Mouse (Mus musculus) ovary, adult 18-20 months (tissue): ENCODE results near the gene Tnn.
A peak's percentile ranks its signal among the peaks of the same experiment; 100 is the strongest.

Source experiments
- DNase-seq: peaks from one replicate; pipeline ENCODE4 v3.0.0; 2022; ENCODE audit warnings: low spot score, mixed read lengths

Gene Tnn

DNA sequence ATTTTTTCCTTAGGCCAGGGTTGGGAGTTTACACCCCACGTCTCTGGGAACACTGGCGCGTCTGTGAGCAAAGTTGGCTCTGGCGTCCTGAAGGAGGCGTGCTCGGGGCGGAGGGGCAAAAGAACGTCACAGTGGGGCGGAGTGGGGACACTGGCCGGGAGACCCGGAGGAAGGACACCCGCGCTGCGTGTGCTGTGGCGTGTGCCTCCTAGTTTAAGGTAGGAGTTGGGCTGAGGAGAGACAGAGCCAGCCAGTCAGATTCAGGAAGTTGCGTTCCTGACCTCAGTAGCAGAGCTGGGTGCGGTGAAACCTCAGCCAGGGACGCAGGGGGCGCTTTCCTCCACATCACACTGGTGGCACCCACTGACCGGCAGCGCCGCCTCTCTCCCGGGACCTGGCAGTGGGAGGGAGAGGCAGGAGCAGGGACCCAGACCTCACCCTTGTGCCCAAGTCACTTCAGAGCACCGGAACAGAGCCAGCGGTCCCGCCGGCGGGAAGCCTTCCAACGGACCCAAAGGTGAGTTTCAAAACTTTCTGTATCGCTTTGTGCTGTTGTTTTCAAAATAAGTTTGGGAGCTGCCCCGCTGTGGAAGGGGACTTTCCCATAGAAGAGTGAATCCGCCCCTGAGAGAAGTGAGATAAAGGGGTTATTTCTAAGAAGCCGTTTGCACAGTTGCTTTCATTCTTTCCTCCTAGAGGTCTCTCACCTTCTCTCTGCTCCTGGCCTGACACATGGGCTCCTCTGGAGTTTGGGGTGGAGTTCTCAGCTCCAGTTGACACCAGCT is 109.0 kb downstream of the Tnn start, which contains the start of gene 4930523C07Rik:
Gene 4930523C07Rik, plus strand, starts transcription at position 146 of the 785 bp plus-strand sequence.
- DNase-seq = peak; percentile 52

DNA sequence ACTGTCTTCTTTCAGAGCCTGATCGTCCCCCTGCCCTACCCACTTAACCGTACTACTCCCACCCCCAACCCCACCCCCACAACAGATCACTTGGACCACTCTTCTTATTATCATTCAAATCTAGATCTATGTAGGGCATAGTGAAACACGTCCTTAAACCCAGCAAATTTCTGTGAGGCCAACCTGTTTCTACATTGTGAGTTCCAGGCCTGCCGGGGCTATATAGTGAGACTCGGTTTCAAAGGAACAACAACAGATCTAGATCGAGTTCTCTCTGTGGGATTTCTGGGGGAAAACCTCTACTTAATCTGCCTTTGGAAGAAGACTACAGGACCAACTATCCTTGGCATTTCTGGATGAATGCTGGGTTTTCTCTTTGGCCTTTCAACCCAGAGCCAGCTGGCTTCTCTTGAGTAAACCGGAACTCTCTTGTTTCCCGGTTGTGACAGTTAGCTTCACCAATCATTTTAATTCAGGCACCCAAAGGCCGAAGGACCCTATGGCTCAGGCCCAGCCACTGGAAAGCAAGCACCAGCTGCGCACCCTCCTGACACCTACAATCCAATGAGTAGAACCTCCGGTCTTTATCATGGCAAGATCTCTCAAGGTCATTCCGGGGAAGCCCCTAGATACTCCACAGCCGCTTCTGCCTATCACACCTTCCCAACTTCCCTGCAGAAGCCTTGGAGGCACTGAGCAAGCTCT is 110.0 kb downstream of the Tnn start:
- DNase-seq = no peak

DNA sequence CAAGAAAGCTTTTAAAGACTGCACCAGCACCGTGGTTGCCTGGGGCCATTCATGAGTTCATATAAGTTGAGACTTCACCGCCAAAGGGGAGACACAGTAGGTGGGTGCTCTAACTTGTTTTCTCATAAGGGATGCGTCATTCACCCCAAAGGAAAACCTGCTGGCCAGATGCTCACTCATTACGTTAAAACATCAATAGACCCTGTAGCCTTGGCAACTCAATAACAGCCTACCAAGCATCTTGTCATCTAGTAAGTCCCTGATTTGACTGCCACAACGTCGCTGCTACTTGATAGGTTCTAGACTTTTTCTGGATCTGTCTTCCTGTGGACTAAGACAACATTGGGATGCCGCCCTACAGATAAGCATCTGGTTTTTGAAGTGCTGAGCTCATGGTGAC is 111.0 kb downstream of the Tnn start:
- DNase-seq = no peak

DNA sequence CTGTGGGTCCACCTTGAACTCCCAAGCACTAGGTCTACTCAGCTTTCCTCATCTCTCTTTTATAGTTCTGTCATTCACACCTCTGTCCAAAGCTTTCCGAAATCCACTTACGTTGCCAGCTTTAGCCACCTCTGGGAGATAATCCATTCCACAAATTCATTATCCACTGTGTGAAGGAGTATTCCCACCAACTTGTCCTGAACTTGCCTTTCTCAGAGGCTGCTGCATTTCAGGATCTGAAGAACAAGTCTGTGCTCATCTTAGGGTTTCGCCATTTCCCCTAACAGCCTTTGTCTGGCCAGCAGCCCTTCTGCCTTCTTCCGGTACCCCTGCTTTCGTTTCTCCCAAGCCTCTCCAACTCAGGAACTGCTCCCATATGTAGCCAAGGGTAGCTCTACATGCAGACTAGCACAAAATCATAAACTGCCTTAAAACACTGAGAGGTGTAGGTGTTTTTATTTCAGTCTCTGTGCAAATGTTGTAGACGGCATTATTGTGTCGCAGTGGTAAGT is 112.1 kb downstream of the Tnn start:
- DNase-seq = no peak

DNA sequence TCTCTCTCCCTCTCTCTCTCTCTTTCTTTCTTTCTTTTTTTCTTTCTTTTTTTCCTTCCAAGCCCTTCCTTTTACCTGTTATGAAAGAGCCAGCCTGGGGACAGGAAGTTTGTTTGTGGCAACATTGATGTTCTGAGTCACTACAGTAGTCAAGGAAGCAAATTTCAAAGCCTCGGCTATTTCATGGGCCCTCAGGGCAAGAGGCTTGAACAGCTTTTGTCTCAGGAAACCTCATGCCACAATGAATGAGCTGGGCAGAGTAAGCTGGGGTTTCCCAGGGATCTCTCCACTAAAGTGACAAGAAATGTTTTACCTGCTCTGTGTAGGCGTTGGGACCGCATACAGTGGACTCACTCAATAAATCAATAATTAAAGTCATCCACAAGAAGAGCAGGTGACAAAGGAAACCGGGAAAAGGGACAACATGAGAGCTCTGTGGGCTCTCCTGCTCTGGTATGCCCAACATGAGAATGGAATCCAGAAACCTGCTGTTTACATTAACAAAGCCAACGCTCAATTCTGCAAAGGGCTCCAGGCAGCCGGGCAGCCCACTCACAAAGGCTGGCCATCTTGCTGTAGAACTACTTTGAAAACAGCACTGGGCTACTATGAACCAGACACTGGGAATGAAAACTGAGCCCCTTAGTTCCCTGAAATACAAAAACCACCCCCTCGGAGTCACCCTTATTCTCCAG is 113.3 kb downstream of the Tnn start:
- DNase-seq = no peak

DNA sequence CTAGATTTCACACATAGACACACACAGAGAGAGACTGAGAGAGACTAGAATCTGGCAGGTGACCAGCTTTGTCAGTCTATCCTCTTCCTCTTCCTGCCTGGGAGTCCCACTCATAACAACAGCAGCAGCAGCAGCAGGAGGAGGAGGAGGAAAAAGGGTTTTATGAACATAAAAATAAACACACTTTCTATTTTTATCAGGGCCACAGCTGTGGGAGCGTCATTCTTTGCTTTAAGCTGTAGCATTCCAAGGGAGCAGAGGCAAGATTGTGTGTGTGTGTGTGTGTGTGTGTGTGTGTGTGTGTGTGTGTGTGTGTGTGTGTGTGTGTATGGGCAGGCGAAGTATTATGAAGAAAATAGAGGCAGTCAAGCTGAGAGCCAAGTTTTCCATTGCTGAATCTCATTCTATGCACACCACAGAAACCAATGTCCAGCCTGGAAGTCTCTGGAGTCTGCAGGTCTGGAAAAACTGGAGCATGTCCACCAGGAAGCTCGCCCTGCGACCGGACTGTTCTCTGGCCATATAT is 116.3 kb downstream of the Tnn start:
- DNase-seq = peak; percentile 27

DNA sequence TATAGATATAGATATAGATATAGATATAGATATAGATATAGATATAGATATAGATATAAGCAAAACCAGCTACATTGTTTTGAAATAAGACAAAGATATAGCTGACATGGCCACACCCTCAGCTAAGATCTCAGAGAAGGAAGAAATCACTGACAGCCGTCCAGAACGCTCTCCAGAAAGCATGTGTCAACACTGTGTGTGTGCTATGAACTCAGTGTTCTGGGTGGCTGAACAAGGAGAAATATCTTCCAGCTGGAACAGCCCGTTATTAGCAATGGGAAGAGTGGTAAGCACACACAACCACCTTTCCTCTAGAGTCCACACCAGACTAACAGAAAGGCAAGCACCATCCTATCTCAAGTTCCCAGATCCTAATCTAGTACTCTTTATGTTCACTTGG is 117.8 kb downstream of the Tnn start:
- DNase-seq = no peak
